Mouse (Mus musculus): ENCODE results near the gene Gm11563. TPM values are rescaled to one million over a fixed set of nuclear protein-coding genes. Genes with fewer than 3 reads are reported as not detected.

Gene Gm11563
- total RNA-seq, 2 experiments from 2014 or later, result not detected

Other genes with a start within 250 kb of the Gm11563 start
- gene Krt12, start 236.7 kb downstream of the Gm11563 start, total RNA-seq (2021), result 1 to 10 TPM; 1.0 to 1.1 TPM
- not detected for gene Krt20, start 220.8 kb downstream of the Gm11563 start, total RNA-seq (2021)
- not detected for gene Krt23, start 165.8 kb downstream of the Gm11563 start, total RNA-seq (2021)
- not detected for gene Krt39, start 137.6 kb downstream of the Gm11563 start, total RNA-seq (2021)
- gene Krt40, start 115.8 kb downstream of the Gm11563 start, total RNA-seq (2021), result not detected
- gene Krtap3-3, start 108.1 kb downstream of the Gm11563 start, total RNA-seq (2021), result not detected
- gene Krtap3-2, start 102.1 kb downstream of the Gm11563 start, total RNA-seq (2021), result not detected
- not detected for gene Gm11939, start 99.5 kb downstream of the Gm11563 start, total RNA-seq (2021)
- gene Krtap3-1, start 92.3 kb downstream of the Gm11563 start, total RNA-seq (2021), result not detected
- not detected for gene Krtap1-5, start 77.9 kb downstream of the Gm11563 start, total RNA-seq (2021)
- not detected for gene Krtap1-4, start 75.3 kb downstream of the Gm11563 start, total RNA-seq (2021)
- gene Krtap1-3, start 67.6 kb downstream of the Gm11563 start, total RNA-seq (2021), result not detected
- gene Krtap9-3, start 60.9 kb downstream of the Gm11563 start, total RNA-seq (2021), result not detected
- not detected for gene Gm11938, start 55.7 kb downstream of the Gm11563 start, total RNA-seq (2021)
- gene Gm11937, start 48.8 kb downstream of the Gm11563 start, total RNA-seq (2021), result not detected
- gene Krtap2-4, start 44.1 kb downstream of the Gm11563 start, total RNA-seq (2021), result not detected
- gene Gm11562, start 38.5 kb downstream of the Gm11563 start, total RNA-seq (2021), result not detected
- not detected for gene Krtap4-1, start 30.7 kb downstream of the Gm11563 start, total RNA-seq (2021)
- not detected for gene Krtap4-2, start 23.9 kb downstream of the Gm11563 start, total RNA-seq (2021)
- gene Krtap4-7, start 14.9 kb downstream of the Gm11563 start, total RNA-seq (2021), result not detected
- not detected for gene Gm11555, start 8.7 kb downstream of the Gm11563 start, total RNA-seq (2021)
- gene Krtap4-6, start 7.0 kb upstream of the Gm11563 start, total RNA-seq (2021), result not detected
- not detected for gene Gm14190, start 31.8 kb upstream of the Gm11563 start, total RNA-seq (2021)
- gene Gm14180, start 75.3 kb upstream of the Gm11563 start, total RNA-seq (2021), result not detected
- gene Gm11595, start 114.0 kb upstream of the Gm11563 start, total RNA-seq (2021), result not detected
- not detected for gene Krtap4-8, start 121.7 kb upstream of the Gm11563 start, total RNA-seq (2021)
- gene Krtap4-9, start 126.2 kb upstream of the Gm11563 start, total RNA-seq (2021), result not detected
- not detected for gene Gm11596, start 134.5 kb upstream of the Gm11563 start, total RNA-seq (2021)
- gene Gm11569, start 140.0 kb upstream of the Gm11563 start, total RNA-seq (2021), result not detected
- gene Gm11554, start 145.5 kb upstream of the Gm11563 start, total RNA-seq (2021), result not detected
- not detected for gene Krtap4-13, start 150.9 kb upstream of the Gm11563 start, total RNA-seq (2021)
- gene Gm11564, start 156.7 kb upstream of the Gm11563 start, total RNA-seq (2021), result not detected
- not detected for gene 2300003K06Rik, start 179.1 kb upstream of the Gm11563 start, total RNA-seq (2021)
- not detected for gene Krtap4-16, start 192.6 kb upstream of the Gm11563 start, total RNA-seq (2021)
- not detected for gene Gm11568, start 199.0 kb upstream of the Gm11563 start, total RNA-seq (2021)
- not detected for gene Gm11559, start 205.5 kb upstream of the Gm11563 start, total RNA-seq (2021)
- not detected for gene Krtap9-1, start 214.4 kb upstream of the Gm11563 start, total RNA-seq (2021)
- not detected for gene Gm11567, start 220.2 kb upstream of the Gm11563 start, total RNA-seq (2021)
- not detected for gene Krtap31-1, start 249.0 kb upstream of the Gm11563 start, total RNA-seq (2021)